Mouse (Mus musculus) cerebellum, postnatal 14 days (tissue): ENCODE results near the gene 1700008O03Rik.
A peak's percentile ranks its signal among the peaks of the same experiment; 100 is the strongest.

Source experiments
- DNase-seq, 2 experiments: peaks; one replicate each; pipeline ENCODE4 v3.0.0; 2021; ENCODE audit warnings: mixed read lengths in 2 of 2

The 1700008O03Rik gene

GRCm38 (mm10) chr7:44385720-44386119 lies at the start of gene 1700008O03Rik:
1700008O03Rik (minus strand) TSS chr7:44385820.
- no peak for DNase-seq

- DNase-seq: no peak
Observed at GRCm38 (mm10) chr7:44434089-44434488, 48.5 kb upstream of the 1700008O03Rik start.

- DNase-seq: peak in 1 of 2 experiments; percentile 72
Observed at GRCm38 (mm10) chr7:44433371-44433770, 47.8 kb upstream of the 1700008O03Rik start.

- no peak for DNase-seq
Observed at GRCm38 (mm10) chr7:44432550-44432949, 46.9 kb upstream of the 1700008O03Rik start.

GRCm38 (mm10) chr7:44429534-44430488 lies 44.2 kb upstream of the 1700008O03Rik start:
- peak; percentile 39 to 49 for DNase-seq

- DNase-seq: peak; percentile 79
Observed at GRCm38 (mm10) chr7:44428968-44429521, 43.4 kb upstream of the 1700008O03Rik start, which contains the start of gene Lrrc4b. Lrrc4b (plus strand) TSS chr7:44429018.

GRCm38 (mm10) chr7:44428171-44428950 lies 42.7 kb upstream of the 1700008O03Rik start:
- peak; percentile 65 to 78 for DNase-seq

- peak in 1 of 2 experiments; percentile 20 for DNase-seq
Observed at GRCm38 (mm10) chr7:44427666-44428065, 42.0 kb upstream of the 1700008O03Rik start.

- DNase-seq: no peak
Observed at GRCm38 (mm10) chr7:44413307-44413706, 27.7 kb upstream of the 1700008O03Rik start.

- DNase-seq: no peak
Observed at GRCm38 (mm10) chr7:44411144-44411543, 25.5 kb upstream of the 1700008O03Rik start.

GRCm38 (mm10) chr7:44406015-44406355 lies 20.4 kb upstream of the 1700008O03Rik start:
- no peak for DNase-seq

GRCm38 (mm10) chr7:44405346-44406014 lies 19.9 kb upstream of the 1700008O03Rik start:
- DNase-seq: peak; percentile 97

GRCm38 (mm10) chr7:44401673-44402072 lies 16.1 kb upstream of the 1700008O03Rik start:
- DNase-seq: no peak

- peak; percentile 75 to 82 for DNase-seq
Observed at GRCm38 (mm10) chr7:44398570-44398969, 12.9 kb upstream of the 1700008O03Rik start.

- peak; percentile 31 to 32 for DNase-seq
Observed at GRCm38 (mm10) chr7:44393284-44393683, 7.7 kb upstream of the 1700008O03Rik start.

GRCm38 (mm10) chr7:44392341-44392740 lies 6.7 kb upstream of the 1700008O03Rik start:
- DNase-seq: peak; percentile 27 to 31

GRCm38 (mm10) chr7:44391831-44392230 lies 6.2 kb upstream of the 1700008O03Rik start:
- DNase-seq: peak; percentile 97

- DNase-seq: no peak
Observed at GRCm38 (mm10) chr7:44384716-44385059, 932 bp downstream of the 1700008O03Rik start.

GRCm38 (mm10) chr7:44383980-44384715 lies 1.5 kb downstream of the 1700008O03Rik start, which contains the start of gene Syt3:
Syt3 (plus strand) TSS chr7:44384102.
- DNase-seq: peak; percentile 87 to 92

- peak; percentile 56 to 63 for DNase-seq
Observed at GRCm38 (mm10) chr7:44382541-44382940, 3.1 kb downstream of the 1700008O03Rik start.

- peak; percentile 26 to 50 for DNase-seq
Observed at GRCm38 (mm10) chr7:44378290-44378689, 7.3 kb downstream of the 1700008O03Rik start.

GRCm38 (mm10) chr7:44375793-44376192 lies 9.8 kb downstream of the 1700008O03Rik start:
- DNase-seq: peak in 1 of 2 experiments; percentile 10
